Mouse (Mus musculus) lung, postnatal 0 days (tissue): ENCODE data around the gene Bcl2. TPM values are rescaled to one million over a fixed set of nuclear protein-coding genes. Genes with fewer than 3 reads are reported as not detected.

Source experiments
- ATAC-seq: fragments of 200-750 bp; cut with Nextera tagmentation; 2 replicates; pipeline ENCODE4 v1.8.0; 2017; ENCODE audit warnings: moderate library complexity
- DNase-seq: peaks from one replicate; pipeline ENCODE4 v3.0.0-alpha.2; 2016; ENCODE audit warnings: low spot score
- H3K27ac ChIP-seq: fragments of 300-500 bp; sonication (generic); 2 replicates; pipeline ENCODE4 v1.5.1; 2014; ENCODE audit warnings: antibody characterized with exemption, mild to moderate bottlenecking, low read length, mixed read lengths
- H3K27me3 ChIP-seq: fragments of 300-500 bp; sonication (generic); replicated peaks from 2 replicates; pipeline ENCODE4 v1.6.1; 2014; ENCODE audit warnings: low read length, mixed read lengths; ENCODE audit not compliant: insufficient read depth
- H3K36me3 ChIP-seq: fragments of 300-500 bp; sonication (generic); 2 replicates; pipeline ENCODE4 v1.6.1; 2014; ENCODE audit warnings: low read length, mixed read lengths; ENCODE audit not compliant: insufficient read depth
- H3K4me1 ChIP-seq: fragments of 300-500 bp; sonication (generic); 2 replicates; pipeline ENCODE4 v1.6.1; 2014; ENCODE audit warnings: antibody characterized with exemption, low read depth, low read length, mixed read lengths; ENCODE audit not compliant: insufficient read depth
- H3K4me2 ChIP-seq: fragments of 300-500 bp; sonication (generic); replicated peaks from 2 replicates; pipeline ENCODE4 v1.6.1; 2014; ENCODE audit warnings: low read depth, mild to moderate bottlenecking, low read length, moderate library complexity, mixed read lengths
- H3K4me3 ChIP-seq: fragments of 300-500 bp; sonication (generic); 2 replicates; pipeline ENCODE4 v1.5.1; 2014; ENCODE audit warnings: low read depth, low read length
- H3K9ac ChIP-seq: fragments of 300-500 bp; sonication (generic); replicated peaks from 2 replicates; pipeline ENCODE4 v1.6.1; 2014; ENCODE audit warnings: low read depth, mild to moderate bottlenecking
- H3K9me3 ChIP-seq: fragments of 300-500 bp; sonication (generic); 2 replicates; pipeline ENCODE4 v1.6.1; 2016; ENCODE audit warnings: low read length, mixed read lengths
- CTCF ChIP-seq: IDR thresholded peaks from 2 replicates; pipeline ENCODE4 v1.5.1; 2016; ENCODE audit warnings: antibody characterized with exemption, mild to moderate bottlenecking
- EP300 ChIP-seq: IDR thresholded peaks from 2 replicates; pipeline ENCODE4 v1.6.1; 2016; ENCODE audit warnings: antibody characterized with exemption, mild to moderate bottlenecking, control low read depth
- WGBS: fragments of 180-500 bp; shearing (Covaris S2); extraction: QIAGEN DNeasy Blood & Tissue Kit; methylation state at CpG from one replicate; pipeline ENCODE4 v1.1.7; 2014; 5-methylcytosine and 5-hydroxymethylcytosine counted together
- microRNA-seq: library from miRNA; unstranded; fragments of <30 nt; microRNA quantifications from one replicate; pipeline ENCODE4, GENCODE M21; 2016
- polyA plus RNA-seq: library from polyadenylated mRNA; unstranded; fragments of >200 nt; fragmentation: Nextera tagmentation; extraction: Ambion mirVana; gene quantifications from 2 replicates; pipeline ENCODE4 v1.2.1, GENCODE M21; 2015

Gene Bcl2
- polyA plus RNA-seq, 1 experiment from 2014 or later: 5.7 TPM

DNA sequence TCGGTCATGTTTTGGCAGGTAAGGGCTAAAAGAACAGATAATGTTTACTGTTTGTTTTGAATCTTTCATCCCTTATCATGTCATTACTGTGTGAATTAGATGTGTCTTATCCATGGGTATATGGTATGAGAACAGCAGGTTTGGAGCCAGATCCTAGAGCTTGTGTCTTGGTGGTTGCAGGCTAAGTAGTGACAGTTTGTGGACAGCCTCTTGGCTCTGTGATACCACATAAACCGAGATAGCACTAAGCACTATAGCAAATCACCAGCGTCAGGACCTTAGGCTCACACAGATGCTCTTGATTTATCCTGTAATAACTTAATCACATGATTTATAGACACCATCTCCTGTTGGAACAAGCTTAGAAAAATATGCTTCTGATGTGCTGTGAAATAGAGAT, 210.2 kb downstream of the Bcl2 start:
- Histone ChIP-seq H3K4me1 (no peaks in the 10 kb centered on the region), H3K9ac (no peak overlapping the region), H3K27ac (no peak overlapping the region), H3K4me2 (no peak overlapping the region), H3K27me3 (no peaks in the 10 kb centered on the region), H3K4me3 (no peak overlapping the region), H3K9me3 (no peaks in the 10 kb centered on the region), H3K36me3 (no peaks in the 10 kb centered on the region)
- no peak for DNase-seq
- no peak for ATAC-seq
- 80% methylated on average over 3 of the region's 3 CpGs for WGBS
- no peak for TF ChIP-seq EP300
- TF ChIP-seq CTCF: no peak

DNA sequence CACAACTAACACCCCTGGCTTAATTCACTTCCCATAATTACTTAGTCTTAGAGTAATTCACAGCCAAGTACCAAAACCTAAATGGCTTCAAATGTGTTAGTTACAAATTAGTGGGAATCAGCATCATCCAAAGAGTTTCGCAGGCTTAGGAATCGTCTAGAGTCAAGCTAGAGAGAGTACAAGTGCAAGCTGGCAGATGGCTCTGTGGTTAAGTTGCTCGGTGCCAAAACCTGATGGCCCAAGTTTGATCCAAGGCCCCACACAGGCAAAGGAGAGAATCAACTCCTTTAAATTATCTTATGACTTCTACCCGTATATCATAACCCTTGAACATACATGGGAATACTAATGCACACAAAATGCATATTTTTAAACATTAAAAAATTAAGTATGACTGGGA, 210.7 kb downstream of the Bcl2 start:
- WGBS: 81% methylated on average over 4 of the region's 4 CpGs
- no peaks in the 10 kb centered on the region for H3K4me1 ChIP-seq
- DNase-seq: no peak
- no peaks in the 10 kb centered on the region for H3K27me3 ChIP-seq
- H3K36me3 ChIP-seq: no peaks in the 10 kb centered on the region
- TF ChIP-seq CTCF (no peak), EP300 (no peak)
- no peak for ATAC-seq
- no peak overlapping the region for H3K27ac ChIP-seq
- H3K4me3 ChIP-seq: no peak overlapping the region
- H3K9ac ChIP-seq: no peak overlapping the region
- H3K9me3 ChIP-seq: no peaks in the 10 kb centered on the region
- no peak overlapping the region for H3K4me2 ChIP-seq

DNA sequence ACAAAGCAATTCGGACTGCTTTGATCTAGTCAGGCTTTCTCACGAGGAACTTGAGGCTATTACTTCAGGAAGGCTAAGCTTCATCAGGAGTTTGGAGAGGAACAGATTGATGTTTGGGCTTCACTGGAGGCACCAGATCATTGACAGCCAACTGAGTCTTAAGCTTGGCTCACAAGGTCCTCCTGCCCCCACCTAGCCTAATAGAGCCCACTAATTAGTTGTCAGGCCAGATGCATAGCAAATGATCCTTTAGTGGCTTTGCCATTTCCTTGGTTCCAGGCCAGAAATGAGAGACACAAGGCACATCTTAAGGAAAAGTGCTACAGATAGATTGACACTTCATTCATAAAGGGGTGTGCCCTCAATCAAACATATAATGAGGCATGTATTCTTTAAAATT, 216.1 kb downstream of the Bcl2 start:
- no peak for ATAC-seq
- Histone ChIP-seq H3K9me3 (no peaks in the 10 kb centered on the region), H3K27ac (no peak overlapping the region), H3K27me3 (no peaks in the 10 kb centered on the region), H3K36me3 (no peaks in the 10 kb centered on the region), H3K4me3 (no peak overlapping the region), H3K9ac (no peak overlapping the region), H3K4me1 (no peaks in the 10 kb centered on the region), H3K4me2 (no peak overlapping the region)
- whole genome bisulfite sequencing: 39% methylated on average over 2 of the region's 2 CpGs
- DNase-seq: no peak
- no peak for TF ChIP-seq CTCF
- TF ChIP-seq EP300: no peak

Small RNAs within 50 kb of the gene (microRNA-seq; reads per million reads assigned to microRNA genes)
- not detected for gene Mir3473f

Other genes with a start within 250 kb of the Bcl2 start
- 25.6 and 31.8 TPM in 2 replicates for gene Kdsr, start 45.5 kb upstream of the Bcl2 start, polyA plus RNA-seq
- gene Vps4b, start 82.5 kb upstream of the Bcl2 start, polyA plus RNA-seq: 56.5 and 59.6 TPM in 2 replicates
- 0.13 and 0.18 TPM in 2 replicates for gene Serpinb5, start 146.9 kb upstream of the Bcl2 start, polyA plus RNA-seq
- gene Serpinb12, start 220.2 kb upstream of the Bcl2 start, polyA plus RNA-seq: 0.52 and 0.57 TPM in 2 replicates